Mouse (Mus musculus) stomach, postnatal 0 days (tissue): ENCODE data around the gene Gtdc1.

Source experiments
- CTCF ChIP-seq: IDR thresholded peaks from 2 replicates; pipeline ENCODE4 v1.5.1; 2016; ENCODE audit warnings: antibody characterized with exemption, low read depth, mild to moderate bottlenecking, moderate library complexity
- EP300 ChIP-seq: optimal IDR thresholded peaks from 2 replicates; pipeline ENCODE3; 2016; ENCODE audit warnings: antibody characterized with exemption

GRCm38 (mm10) chr2:44659011-44659410 is 268.4 kb downstream of the Gtdc1 start:
- TF ChIP-seq CTCF: no peak
- no peak for TF ChIP-seq EP300
